Mouse (Mus musculus) heart, embryonic 15.5 days (tissue): ENCODE data around the gene Gm21992. TPM values are rescaled to one million over a fixed set of nuclear protein-coding genes. Genes with fewer than 3 reads are reported as not detected.
"Not testable (repeated sequence)": the region's sequence is repeated elsewhere in the genome, so short reads cannot be mapped to it uniquely, and the experiment has no call there.

Experiments
- ATAC-seq: fragments of 200-750 bp; cut with Nextera tagmentation; replicated peaks from 2 replicates; pipeline ENCODE4 v1.8.0; 2017; ENCODE audit warnings: low read depth, moderate TSS enrichment; ENCODE audit not compliant: insufficient number of reproducible peaks, insufficient read depth, low FRiP score
- H3K27ac ChIP-seq: fragments of 300-500 bp; sonication (generic); 2 replicates; pipeline ENCODE4 v1.5.1; 2015; ENCODE audit warnings: mild to moderate bottlenecking, inconsistent platforms
- H3K27me3 ChIP-seq: fragments of 300-500 bp; sonication (generic); 2 replicates; pipeline ENCODE4 v1.6.1; 2015; ENCODE audit warnings: inconsistent platforms
- H3K36me3 ChIP-seq: fragments of 300-500 bp; sonication (generic); 2 replicates; pipeline ENCODE4 v1.6.1; 2015; ENCODE audit warnings: mild to moderate bottlenecking, inconsistent platforms
- H3K4me1 ChIP-seq: fragments of 300-500 bp; sonication (generic); replicated peaks from 2 replicates; pipeline ENCODE4 v1.6.1; 2015; ENCODE audit warnings: inconsistent platforms
- H3K4me2 ChIP-seq: fragments of 300-500 bp; sonication (generic); 2 replicates; pipeline ENCODE4 v1.6.1; 2015; ENCODE audit warnings: inconsistent platforms, mild to moderate bottlenecking, moderate library complexity
- H3K4me3 ChIP-seq: fragments of 300-500 bp; sonication (generic); 2 replicates; pipeline ENCODE4 v1.5.1; 2015; ENCODE audit warnings: mild to moderate bottlenecking, inconsistent platforms
- H3K9ac ChIP-seq: fragments of 300-500 bp; sonication (generic); 2 replicates; pipeline ENCODE4 v1.6.1; 2015; ENCODE audit warnings: mild to moderate bottlenecking, inconsistent platforms
- H3K9me3 ChIP-seq: fragments of 300-500 bp; sonication (generic); replicated peaks from 2 replicates; pipeline ENCODE4 v1.6.1; 2016; ENCODE audit warnings: inconsistent platforms
- WGBS: fragments of 180-500 bp; shearing (Covaris S2); methylation state at CpG from one replicate; pipeline ENCODE4 v1.1.7; 2015; ENCODE audit warnings: mixed read lengths; 5-methylcytosine and 5-hydroxymethylcytosine counted together
- polyA plus RNA-seq: library from polyadenylated mRNA; unstranded; fragments of >200 nt; fragmentation: Nextera tagmentation; extraction: Ambion mirVana; gene quantifications from 2 replicates; pipeline ENCODE4 v1.2.1, GENCODE M21; 2015

The Gm21992 gene
- polyA plus RNA-seq, 1 experiment from 2014 or later: 30.5 TPM

DNA sequence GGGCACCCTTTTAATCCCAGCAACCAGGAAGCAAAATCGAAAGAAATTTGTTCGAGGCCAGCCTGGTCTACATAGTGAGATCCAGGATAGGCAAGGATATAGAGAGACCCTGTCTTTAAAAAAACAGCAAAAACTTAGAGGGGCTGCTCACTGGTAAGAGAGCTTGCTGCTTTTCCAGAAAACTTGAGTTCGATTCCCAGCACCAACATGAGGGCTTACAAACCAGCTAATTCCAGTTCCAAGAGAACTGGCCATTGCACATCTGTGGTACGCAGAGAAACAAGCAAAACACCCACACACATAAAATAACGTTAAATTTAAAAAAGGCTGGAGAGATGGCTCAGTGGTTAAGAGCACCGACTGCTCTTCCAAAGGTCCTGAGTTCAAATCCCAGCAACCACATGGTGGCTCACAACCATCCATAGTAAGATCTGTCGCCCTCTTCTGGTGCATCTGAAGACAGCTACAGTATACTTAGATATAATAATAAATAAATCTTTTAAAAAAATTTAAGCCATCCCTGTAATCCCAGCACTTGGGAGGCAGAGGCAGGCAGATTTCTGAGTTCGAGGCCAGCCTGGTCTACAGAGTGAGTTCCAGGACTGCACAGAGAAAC, 1.0 kb upstream of the Gm21992 start:
- not testable (repeated sequence) for H3K9me3 ChIP-seq, H3K36me3 ChIP-seq, ATAC-seq, H3K27me3 ChIP-seq
- H3K4me3 ChIP-seq: peak overlapping the region; percentile 83
- peak overlapping the region; percentile 58 for H3K4me2 ChIP-seq
- H3K27ac ChIP-seq: peak overlapping the region; percentile 93
- H3K4me1 ChIP-seq: peaks cover 19% of the 10 kb centered on the region
- 73% methylated on average over 8 of the region's 8 CpGs for WGBS
- H3K9ac ChIP-seq: peak overlapping the region; percentile 84

DNA sequence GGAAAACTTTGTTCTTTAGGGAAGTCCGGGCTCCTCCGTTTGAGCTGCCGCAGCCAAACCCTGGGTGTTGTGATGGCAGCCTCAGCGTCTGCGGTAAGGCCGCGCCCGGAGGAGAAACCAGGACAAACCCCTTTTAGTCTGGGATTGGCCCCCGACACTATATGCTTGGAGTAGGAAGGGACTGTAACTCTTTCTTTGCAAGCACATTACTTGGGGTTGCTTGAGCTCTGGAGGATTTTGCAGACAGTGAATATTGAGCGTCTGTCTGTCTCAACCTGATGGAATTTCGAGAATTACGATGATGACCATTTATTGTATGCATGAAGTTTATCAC, 464 bp upstream of the Gm21992 start:
- Histone ChIP-seq H3K9ac (peak overlapping the region; percentile 84), H3K4me1 (peaks cover 19% of the 10 kb centered on the region), H3K27me3 (no peaks in the 10 kb centered on the region), H3K9me3 (no peaks in the 10 kb centered on the region; the same call in 1 of the 2 replicates), H3K36me3 (no peaks in the 10 kb centered on the region), H3K27ac (peak overlapping the region; percentile 93), H3K4me3 (peak overlapping the region; percentile 83), H3K4me2 (peak overlapping the region; percentile 58)
- WGBS: 4% methylated on average over 12 of the region's 12 CpGs
- peak; percentile 25 for ATAC-seq

DNA sequence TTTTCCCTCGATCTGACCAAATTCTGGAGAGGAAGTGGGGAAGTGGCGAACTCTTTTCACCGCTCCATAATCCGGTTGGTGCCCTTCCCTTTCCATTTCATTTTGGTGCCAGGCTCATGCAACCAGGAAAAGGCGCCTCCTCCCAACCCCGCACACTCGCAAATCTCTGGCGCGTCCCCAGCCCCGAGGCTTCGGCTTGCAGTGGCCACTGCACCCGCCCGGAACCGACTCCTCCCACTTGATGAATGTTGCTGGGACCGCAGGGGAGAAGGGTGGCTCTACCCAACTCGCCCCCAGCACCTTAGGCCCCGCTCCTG, 708 bp downstream of the Gm21992 start:
- Histone ChIP-seq H3K4me3 (peak overlapping the region; percentile 83), H3K27me3 (no peaks in the 10 kb centered on the region), H3K4me2 (peak overlapping the region; percentile 89), H3K27ac (peak overlapping the region; percentile 93), H3K4me1 (peaks cover 19% of the 10 kb centered on the region), H3K9ac (peak overlapping the region; percentile 84), H3K36me3 (no peaks in the 10 kb centered on the region), H3K9me3 (no peaks in the 10 kb centered on the region; the same call in 1 of the 2 replicates)
- 0% methylated on average over 17 of the region's 17 CpGs for WGBS
- ATAC-seq: no peak

DNA sequence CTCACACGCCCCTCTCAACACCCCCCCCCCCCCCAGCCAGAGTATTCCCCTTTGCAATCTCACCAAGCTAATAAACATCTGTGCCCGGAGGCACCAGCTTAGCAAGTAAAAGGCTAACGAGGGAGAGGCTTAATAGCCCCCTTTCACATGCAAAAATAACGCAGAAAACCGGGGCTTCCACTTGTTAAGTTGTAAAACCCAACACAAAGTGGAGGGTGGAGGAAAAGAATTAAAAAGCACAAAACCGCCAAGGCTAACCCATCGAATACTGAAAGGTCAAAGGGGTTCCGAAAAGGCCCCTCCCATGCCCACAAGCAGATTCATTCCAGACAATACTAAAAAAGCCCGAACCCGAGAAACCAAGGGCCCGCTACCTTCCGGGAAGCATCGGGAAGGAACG, 1.1 kb downstream of the Gm21992 start:
- H3K36me3 ChIP-seq: no peaks in the 10 kb centered on the region
- peak overlapping the region; percentile 84 for H3K9ac ChIP-seq
- H3K4me2 ChIP-seq: peak overlapping the region; percentile 89
- no peak for ATAC-seq
- H3K9me3 ChIP-seq: no peaks in the 10 kb centered on the region; the same call in 1 of the 2 replicates
- WGBS: under 1% methylated on average over 14 of the region's 14 CpGs
- H3K4me3 ChIP-seq: peak overlapping the region; percentile 83
- peaks cover 19% of the 10 kb centered on the region for H3K4me1 ChIP-seq
- peak overlapping the region; percentile 93 for H3K27ac ChIP-seq
- H3K27me3 ChIP-seq: no peaks in the 10 kb centered on the region

DNA sequence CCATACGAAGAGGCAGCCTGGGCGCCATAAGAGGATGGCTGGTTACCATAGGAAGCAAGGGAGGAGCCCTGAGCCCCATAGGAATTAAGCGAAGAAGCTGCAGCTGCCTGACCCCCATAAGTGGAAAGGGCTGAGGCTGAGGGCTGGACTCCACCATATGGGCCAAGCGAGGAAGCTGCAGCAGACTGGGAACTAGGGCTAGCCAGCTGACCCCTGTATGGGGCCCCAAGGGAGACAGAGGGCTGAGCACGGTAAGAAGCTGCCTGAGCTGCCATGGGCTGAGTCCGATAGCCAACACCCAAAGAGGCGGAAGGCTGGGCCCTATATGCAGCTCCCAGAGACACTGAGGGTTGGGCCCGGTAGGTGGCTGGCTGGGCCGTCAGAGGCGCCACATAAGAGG, 8.1 kb downstream of the Gm21992 start:
- no peak overlapping the region for H3K4me3 ChIP-seq
- no peak overlapping the region for H3K27ac ChIP-seq
- no peak for ATAC-seq
- H3K4me2 ChIP-seq: no peak overlapping the region
- no peaks in the 10 kb centered on the region for H3K27me3 ChIP-seq
- no peak overlapping the region for H3K9ac ChIP-seq
- WGBS: 80% methylated on average over 10 of the region's 10 CpGs
- no peaks in the 10 kb centered on the region for H3K9me3 ChIP-seq
- peaks cover 23% of the 10 kb centered on the region for H3K4me1 ChIP-seq
- peaks cover 43% of the 10 kb centered on the region for H3K36me3 ChIP-seq

DNA sequence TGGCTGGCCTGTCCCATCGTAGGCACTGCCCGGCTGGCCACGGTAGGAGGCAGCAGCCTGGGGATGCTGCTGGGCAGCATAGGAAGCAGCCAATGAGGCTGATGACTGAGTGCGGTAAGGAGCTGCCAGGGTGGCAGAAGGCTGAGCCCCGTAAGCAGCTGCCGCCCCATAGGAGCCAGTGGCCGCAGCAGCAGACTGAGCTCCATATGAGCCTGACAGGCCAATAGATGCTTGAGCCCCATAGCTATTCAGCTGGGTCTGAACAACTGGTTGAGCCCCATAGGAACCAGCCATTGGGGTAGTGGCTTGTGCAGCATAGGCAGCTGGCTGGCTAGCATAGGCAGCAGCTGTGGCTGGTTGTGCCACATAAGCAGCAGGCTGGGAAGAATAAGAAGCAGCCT, 8.7 kb downstream of the Gm21992 start:
- no peak overlapping the region for H3K4me3 ChIP-seq
- peaks cover 43% of the 10 kb centered on the region for H3K36me3 ChIP-seq
- H3K9ac ChIP-seq: no peak overlapping the region
- H3K4me1 ChIP-seq: peaks cover 20% of the 10 kb centered on the region
- H3K27ac ChIP-seq: no peak overlapping the region
- no peaks in the 10 kb centered on the region for H3K27me3 ChIP-seq
- 97% methylated on average over 7 of the region's 7 CpGs for WGBS
- no peak overlapping the region for H3K4me2 ChIP-seq
- H3K9me3 ChIP-seq: no peaks in the 10 kb centered on the region
- ATAC-seq: 0 out of 2 replicates have a peak, but pooled peaks have one; percentile 39

DNA sequence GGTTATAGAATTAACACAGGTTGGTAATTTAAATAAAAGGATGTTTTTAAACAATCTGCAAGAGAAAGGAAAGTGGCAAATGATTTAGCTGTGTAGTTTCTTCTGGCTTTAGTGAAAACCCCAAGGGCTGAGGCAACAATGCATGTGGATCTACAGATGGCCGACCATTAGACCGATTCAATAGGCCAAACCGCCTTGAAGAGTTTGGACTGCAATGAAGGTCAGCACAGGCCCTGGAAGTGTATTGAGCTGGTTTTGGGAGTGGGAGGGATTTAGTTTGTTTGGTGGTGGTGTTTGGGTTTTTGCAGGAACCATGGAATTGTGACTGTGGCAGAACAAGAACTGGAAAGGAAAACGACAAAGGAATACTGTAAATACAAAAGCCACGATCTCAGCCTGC, 12.3 kb downstream of the Gm21992 start:
- Histone ChIP-seq H3K4me2 (no peak overlapping the region), H3K4me1 (peaks cover 20% of the 10 kb centered on the region), H3K9ac (no peak overlapping the region), H3K4me3 (no peak overlapping the region), H3K27me3 (no peaks in the 10 kb centered on the region), H3K36me3 (peaks cover 43% of the 10 kb centered on the region), H3K27ac (no peak overlapping the region), H3K9me3 (no peaks in the 10 kb centered on the region)
- WGBS: 96% methylated on average over 5 of the region's 5 CpGs
- no peak for ATAC-seq

DNA sequence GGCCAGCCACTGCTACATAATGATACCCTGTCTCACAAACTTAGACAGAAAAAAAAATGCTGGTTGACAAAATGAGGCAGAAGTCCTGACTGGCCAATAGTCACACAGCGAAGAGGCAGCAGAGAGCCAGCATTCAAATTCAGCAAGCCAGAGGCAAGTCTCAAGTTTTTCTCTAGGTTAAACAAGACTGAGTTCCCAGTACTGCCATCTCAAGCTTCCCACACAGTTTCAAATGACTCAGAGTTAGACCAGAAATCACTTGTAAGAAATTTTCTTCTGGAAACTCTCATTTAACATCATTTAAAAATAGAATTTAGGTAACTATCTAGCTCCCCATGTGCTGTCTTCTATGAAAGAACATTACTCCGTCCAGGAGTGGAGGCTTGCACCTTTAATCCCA, 13.6 kb downstream of the Gm21992 start:
- Histone ChIP-seq H3K9me3 (no peaks in the 10 kb centered on the region), H3K36me3 (peaks cover 36% of the 10 kb centered on the region), H3K27ac (no peak overlapping the region), H3K27me3 (no peaks in the 10 kb centered on the region), H3K4me3 (no peak overlapping the region), H3K4me1 (peaks cover 16% of the 10 kb centered on the region), H3K4me2 (no peak overlapping the region), H3K9ac (no peak overlapping the region)
- no peak for ATAC-seq
- 94% methylated on average over 2 of the region's 2 CpGs for WGBS

DNA sequence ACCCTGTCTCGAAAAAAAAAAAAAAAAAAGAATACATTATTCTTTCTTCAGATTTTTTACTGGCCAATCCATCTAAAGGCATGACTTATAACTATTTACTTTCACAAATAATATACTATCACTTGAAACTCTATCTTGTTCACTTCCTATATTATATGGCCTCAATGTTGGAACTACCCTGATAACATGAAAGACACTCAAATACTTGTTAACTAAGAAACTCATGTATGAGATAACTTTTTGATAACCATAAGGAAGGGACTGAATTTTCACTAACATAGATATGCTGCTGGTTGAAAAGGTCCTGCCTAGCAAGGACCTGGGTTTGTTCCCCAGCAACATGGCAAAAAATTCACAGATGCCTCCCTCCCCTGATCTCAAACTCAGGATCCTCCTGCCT, 15.5 kb downstream of the Gm21992 start:
- 100% methylated on average over 1 of the region's 1 CpGs for WGBS
- no peak overlapping the region for H3K9ac ChIP-seq
- no peak for ATAC-seq
- no peak overlapping the region for H3K4me2 ChIP-seq
- H3K4me3 ChIP-seq: no peak overlapping the region
- H3K9me3 ChIP-seq: no peaks in the 10 kb centered on the region
- peaks cover 25% of the 10 kb centered on the region for H3K4me1 ChIP-seq
- peaks cover 28% of the 10 kb centered on the region for H3K36me3 ChIP-seq
- no peaks in the 10 kb centered on the region for H3K27me3 ChIP-seq
- no peak overlapping the region for H3K27ac ChIP-seq

DNA sequence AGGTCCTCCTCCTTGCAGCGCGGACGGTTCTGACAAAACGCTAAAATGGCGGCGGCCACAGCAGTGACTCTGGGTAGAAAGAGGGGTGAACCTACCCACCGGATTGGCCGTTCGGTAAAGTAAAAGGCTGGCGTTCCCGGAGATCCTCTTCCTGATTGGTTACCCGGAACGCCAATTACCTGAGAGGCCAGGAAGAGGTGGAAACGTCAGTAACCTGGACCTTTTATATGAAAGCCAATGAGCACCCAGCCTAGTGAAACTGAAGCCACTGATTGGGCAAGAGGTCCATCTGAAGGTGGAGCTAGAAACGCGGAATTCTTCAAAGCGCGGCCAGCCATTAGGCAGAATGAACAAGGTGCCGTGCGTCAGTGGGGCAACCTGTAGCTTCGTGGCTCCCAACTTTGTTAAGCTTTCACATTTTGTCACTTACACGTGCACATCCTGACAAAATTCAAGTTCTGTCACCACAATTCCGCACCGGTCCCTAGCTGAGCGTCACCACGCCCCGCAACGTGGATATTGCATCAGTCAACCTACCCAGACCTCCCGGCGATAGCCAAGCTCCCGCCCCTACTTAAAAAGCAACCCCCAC, 17.5 kb downstream of the Gm21992 start, which contains the start of gene Rbm4:
Rbm4 (minus strand) TSS at position 71 of the 592 bp plus-strand sequence.
- peak; percentile 99 for ATAC-seq
- peak within 1 kb of the TSS; percentile 76 for H3K4me2 ChIP-seq
- H3K9me3 ChIP-seq: no peaks in the 10 kb centered on the region
- WGBS: under 1% methylated on average over 31 of the region's 31 CpGs
- H3K4me3 ChIP-seq: peak within 1 kb of the TSS; percentile 73
- H3K4me1 ChIP-seq: peaks cover 35% of the 10 kb centered on the region
- H3K27me3 ChIP-seq: no peaks in the 10 kb centered on the region
- peak within 1 kb of the TSS; percentile 83 for H3K27ac ChIP-seq
- peak within 1 kb of the TSS; percentile 69 for H3K9ac ChIP-seq
- peaks cover 27% of the 10 kb centered on the region for H3K36me3 ChIP-seq

DNA sequence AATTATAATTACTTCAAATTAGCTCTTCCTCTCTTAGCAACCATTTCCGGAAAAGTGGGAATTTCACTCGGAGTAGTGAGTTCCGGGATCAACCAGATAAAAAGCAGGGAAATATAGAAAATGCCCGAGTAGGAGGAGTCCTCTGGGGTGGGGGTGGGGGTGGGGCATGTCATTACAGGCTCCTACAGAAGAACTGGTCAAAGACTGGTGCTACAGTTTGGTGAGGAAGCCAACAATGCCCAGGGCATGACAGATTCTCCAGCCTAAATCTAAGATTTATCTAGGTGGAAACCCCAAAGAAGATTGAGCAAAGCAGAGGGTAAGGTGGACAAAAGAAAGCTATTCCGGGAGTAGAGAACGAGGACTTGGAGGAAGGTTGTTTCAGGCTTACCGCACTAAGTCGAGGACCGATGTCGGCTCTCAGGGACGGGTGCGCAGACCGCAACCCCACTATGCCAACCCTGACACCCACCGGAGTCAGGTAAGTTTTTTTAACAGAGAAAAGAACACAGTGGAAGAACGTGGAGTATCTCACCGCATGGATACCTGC, 18.1 kb downstream of the Gm21992 start:
- H3K4me3 ChIP-seq: peak overlapping the region; percentile 73

DNA sequence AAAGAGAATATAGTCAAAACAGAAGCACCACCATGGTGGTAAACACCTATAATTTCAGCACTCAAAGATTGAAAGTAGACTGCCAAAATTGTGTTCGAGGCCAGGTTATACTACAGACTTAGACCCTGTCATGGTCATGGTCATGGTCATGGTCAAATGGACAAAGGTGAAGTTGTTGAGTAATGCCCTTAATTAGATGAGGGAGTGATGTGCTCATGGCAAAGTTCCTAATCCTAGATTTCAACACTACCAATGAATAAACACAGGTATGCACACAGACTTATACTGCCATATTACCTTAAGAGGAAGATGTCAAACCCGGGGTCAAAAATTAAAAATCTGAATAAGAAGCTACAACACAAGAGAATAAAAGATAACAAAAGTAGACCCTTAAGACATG, 25.1 kb downstream of the Gm21992 start:
- H3K4me1 ChIP-seq: peaks cover 32% of the 10 kb centered on the region
- H3K27me3 ChIP-seq: no peaks in the 10 kb centered on the region
- no peak overlapping the region for H3K4me3 ChIP-seq
- H3K4me2 ChIP-seq: no peak overlapping the region
- no peak overlapping the region for H3K9ac ChIP-seq
- no peak overlapping the region for H3K27ac ChIP-seq
- no peaks in the 10 kb centered on the region for H3K9me3 ChIP-seq
- no peak for ATAC-seq
- peaks cover 85% of the 10 kb centered on the region for H3K36me3 ChIP-seq
- 94% methylated on average over 2 of the region's 2 CpGs for WGBS

More for the DNA sequence above, 18.1 kb downstream of the Gm21992 start:
- Histone ChIP-seq H3K27ac (peak overlapping the region; percentile 83), H3K4me2 (peak overlapping the region; percentile 66), H3K27me3 (no peaks in the 10 kb centered on the region), H3K9ac (peak overlapping the region; percentile 69), H3K9me3 (no peaks in the 10 kb centered on the region), H3K36me3 (peaks cover 31% of the 10 kb centered on the region), H3K4me1 (peaks cover 35% of the 10 kb centered on the region)
- peak; percentile 47; the same call in 1 of the 2 replicates for ATAC-seq
- WGBS: under 1% methylated on average over 16 of the region's 16 CpGs
